Mouse (Mus musculus) right cerebral cortex, adult 2 months (tissue): ENCODE data around the gene Tmem229b.
"Not testable (repeated sequence)": the region's sequence is repeated elsewhere in the genome, so short reads cannot be mapped to it uniquely, and the experiment has no call there.

Experiments used
- DNase-seq, 2 experiments: peaks; one replicate each; pipeline ENCODE4 v3.0.0; 2021 to 2022; ENCODE audit warnings: low spot score in 2 of 2

The Tmem229b gene

DNA sequence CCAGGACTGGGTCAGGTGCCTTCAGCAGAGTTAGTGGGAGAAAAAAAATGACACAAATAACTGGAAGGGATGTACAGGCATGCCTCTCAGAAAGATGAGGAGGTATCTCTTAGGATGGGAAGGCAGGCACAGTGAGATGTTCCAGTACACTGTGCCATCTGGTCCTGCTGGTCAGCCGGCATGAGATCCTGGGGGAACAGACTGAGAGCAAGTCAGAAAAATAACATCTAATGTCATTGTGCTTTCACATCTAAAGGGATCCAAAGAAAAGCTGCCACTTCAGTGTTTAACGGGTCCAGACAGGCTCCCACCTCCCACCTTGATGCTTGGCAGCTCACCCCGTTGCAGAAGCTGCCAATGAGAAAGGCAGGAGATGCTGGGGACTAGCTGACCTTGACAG, 54.9 kb downstream of the Tmem229b start:
- peak in 1 of 2 experiments; percentile 9 for DNase-seq

DNA sequence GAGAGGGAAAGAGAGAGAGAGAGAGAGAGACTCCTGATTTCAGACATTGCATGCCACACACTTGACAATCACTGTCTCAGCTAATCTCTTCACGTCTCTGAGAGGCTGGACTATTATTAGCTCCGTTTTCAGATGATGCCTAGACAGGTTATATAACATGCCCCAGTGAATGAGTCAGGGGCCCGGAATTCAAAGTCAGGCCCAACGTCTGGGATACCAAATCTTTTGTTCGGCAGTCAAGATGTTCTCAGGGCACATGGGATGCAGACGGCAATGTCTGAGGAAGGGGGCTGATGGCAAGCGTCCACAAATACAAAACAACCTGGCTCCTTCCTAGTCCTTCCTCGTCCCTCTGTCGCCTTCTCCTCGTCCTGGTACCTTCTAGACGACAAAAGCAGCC, 55.4 kb downstream of the Tmem229b start:
- peak; percentile 8 for DNase-seq

DNA sequence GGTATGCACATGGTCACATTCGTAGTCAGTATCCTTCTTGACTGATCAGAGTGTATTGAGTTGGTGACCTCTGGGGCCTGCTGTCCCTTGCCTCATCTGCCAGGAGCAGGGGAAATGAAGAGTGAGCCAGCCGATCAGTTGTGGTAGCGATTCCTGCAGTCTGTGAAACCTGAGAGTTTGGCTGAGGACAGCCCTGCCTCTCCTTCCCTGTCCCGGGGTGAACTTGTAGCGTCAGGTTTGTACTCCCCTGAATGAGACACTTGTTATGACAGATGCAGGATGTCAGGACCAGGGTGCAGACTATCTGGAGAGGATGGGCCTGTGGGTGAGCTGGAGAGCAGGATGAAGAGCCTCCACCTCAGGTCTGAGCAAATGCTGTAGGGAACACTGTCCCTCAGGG, 59.8 kb downstream of the Tmem229b start:
- DNase-seq: no peak

DNA sequence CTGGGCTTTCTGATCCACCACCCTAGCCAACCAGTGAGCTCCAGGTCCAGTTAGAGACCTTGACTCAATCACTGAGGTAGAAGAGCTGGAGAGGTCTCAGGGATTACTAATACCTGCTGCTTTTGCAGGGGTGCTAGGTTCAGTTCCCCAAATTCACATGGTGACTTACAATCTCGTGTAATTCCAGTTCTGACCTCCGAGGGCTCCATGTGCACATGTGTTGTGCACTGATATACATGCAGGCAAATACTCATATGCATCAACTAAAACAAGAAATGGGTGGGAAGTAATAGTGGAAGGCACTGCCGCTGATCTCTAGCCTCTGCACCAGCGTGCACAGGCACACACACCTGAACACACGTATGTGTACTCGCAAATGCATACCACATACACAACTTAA, 60.3 kb downstream of the Tmem229b start:
- no peak for DNase-seq

DNA sequence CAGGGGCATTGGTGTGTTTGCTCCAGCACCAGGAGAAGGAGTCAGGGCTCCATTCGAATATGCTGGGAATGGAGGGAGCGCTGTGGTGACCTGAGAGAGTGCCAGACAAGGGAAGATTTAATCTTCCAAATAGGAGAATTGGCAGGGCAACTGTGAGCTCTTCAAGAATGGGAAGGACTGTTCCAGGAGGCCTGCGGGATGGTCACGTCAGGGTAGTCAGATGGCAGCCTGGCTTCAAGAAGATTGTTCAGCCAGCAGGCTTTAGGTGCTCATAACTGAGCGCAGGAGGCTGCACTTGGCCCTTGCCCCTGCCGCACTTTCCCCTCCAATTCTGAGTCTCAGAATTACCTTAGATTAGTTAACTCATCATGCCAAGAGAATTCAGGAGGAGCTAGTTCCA, 64.5 kb downstream of the Tmem229b start:
- no peak for DNase-seq

DNA sequence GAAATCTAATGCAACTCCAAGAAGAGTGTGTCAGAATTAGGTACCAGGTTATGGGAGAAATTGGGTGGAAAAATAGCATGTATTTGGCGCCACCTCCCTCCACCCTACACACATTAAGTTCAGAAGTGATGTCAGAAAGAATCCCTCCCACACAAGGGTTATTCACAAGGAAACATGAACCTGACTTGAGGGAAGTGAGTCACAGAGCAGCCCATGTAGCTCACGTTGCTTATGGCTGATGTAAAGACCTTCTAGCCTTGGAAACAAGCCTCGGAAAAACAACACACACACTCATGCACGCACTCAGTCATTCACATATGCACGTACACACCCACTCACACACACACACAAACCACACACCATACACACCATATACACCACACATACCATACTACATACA, 67.3 kb downstream of the Tmem229b start:
- DNase-seq: no peak

DNA sequence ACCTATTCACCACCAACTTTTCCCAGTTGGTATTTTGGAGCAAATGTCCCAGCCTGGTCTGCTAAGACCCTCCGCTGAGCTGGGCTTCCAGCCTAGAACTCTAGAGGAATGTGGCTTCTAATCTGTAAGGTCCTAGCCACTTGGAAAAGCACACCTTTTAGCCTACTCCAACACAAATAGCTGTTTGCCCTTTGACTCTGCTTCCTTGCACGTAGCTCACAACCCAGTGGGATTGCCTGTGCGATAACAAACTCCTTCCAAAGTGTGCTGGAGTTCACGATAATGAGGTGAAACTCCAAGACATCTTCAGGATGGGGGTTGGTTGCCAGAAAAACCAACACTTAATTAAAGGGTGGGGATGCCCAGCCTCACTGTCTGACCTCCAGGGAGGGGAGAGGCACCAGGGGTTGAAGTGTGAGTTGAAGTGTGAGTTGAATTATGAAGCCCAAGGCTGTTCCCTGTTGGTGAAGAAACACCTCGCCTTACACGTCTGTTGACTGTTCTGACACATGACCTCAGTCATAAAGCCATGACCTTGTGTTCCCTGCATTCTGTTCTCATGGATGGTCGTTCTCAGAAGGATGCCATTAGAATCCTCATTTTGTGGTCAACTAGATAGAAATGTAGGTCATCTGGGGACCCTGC, 67.9 kb downstream of the Tmem229b start:
- no peak for DNase-seq

DNA sequence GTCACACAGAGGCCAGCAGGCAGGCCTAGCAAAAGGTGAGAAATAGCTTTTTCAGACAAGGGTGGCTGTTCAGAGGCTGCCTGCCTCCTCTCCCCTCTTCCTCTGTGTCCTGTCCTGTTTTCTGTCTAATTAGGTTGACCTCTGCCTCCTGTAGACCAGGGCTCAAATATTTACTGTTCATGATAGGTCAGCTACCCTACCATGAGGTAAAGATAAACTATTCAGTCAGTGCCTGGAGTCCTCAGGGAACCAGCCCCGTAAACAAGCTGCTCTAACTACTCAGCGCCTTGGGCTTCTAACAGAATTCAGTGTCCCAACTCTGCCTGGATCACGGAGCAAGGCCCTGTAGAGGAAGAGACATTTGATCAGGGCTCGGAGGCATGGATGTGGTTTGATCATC, 70.9 kb downstream of the Tmem229b start:
- DNase-seq: no peak

DNA sequence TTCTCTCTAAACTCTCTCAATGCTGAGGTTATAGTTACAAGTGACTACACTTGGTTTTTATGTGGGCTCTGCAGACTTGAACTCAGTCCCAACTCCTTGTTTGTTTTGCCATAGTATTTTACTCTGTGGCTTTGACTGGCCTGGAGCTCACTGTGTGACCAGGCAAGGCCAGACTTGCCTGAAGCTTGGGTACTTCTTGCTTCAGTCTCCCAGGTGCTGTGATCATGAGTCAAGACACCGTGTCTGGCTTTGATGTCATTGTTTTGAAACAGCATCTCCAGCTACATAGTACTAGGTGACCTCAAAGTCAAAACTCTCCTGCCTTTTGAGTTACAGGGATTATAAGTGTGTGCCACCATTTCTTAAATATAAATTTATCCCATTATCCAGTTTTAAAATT, 77.5 kb downstream of the Tmem229b start:
- no peak for DNase-seq

DNA sequence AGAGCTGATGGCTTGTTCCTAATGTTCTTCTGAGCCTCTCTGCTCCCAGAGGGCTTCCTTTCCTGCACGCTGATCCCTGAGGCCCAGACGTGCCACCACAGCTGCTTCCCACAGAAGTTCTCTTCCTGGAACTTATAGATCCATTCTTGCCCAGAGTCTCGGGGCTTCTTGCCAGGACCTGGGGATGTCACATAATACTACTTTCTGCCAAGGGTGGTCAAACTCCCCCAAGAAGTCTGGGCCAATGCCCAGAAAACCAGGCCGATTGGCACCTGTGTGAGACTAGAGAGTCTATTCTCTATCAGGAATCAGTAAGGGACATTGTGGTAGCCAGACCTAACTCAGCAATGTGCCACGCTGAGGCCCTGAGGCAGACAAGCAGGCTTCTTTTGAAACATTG, 80.1 kb downstream of the Tmem229b start:
- no peak for DNase-seq

DNA sequence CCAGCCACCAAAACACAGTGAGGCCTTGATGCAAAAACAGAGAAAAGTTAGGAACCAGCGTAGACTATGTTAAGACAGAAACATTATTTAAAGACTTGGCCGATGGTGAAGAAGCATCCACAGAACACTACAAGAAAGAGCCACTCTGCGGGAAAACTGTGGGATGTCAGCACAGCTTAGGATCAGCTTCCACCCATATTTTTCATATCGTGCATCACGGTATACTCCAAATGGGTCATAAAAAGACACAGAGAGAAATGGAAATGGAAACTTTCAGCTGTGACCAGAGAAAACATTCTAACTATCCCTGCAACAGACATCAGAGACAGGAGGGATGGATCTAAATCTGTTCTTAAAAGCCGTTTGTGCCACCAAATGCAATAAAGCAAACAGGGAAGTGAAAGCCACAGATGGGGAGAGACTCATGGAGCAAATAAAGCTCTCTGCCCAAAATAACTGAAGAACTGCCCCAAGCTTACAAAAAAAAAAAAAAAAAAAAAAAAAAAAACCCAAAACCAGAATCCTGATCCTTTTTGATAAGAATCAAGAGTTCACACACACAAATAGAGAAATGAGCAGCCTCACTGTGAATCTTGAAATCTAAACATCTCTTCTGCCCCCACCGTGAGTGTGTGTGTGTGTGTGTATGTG, 83.8 kb downstream of the Tmem229b start:
- DNase-seq: peak in 1 of 2 experiments; percentile 17

DNA sequence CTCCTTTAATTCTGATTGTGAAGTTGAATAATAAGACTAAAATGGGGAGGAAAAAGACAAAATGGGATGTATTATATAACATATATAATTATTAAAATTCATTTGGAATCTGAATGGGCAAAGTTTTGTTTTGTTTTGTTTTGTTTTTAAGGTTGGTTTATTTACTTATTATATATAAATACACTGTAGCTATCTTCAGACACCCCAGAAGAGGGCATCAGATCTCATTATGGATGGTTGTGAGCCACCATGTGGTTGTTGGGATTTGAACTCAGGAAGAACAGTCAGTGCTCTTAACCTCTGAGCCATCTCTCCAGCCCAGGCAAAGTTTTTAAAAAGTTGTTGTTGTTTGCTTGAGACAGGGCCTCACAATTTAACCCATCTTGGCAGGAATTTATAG, 84.5 kb downstream of the Tmem229b start:
- not testable (repeated sequence) for DNase-seq

DNA sequence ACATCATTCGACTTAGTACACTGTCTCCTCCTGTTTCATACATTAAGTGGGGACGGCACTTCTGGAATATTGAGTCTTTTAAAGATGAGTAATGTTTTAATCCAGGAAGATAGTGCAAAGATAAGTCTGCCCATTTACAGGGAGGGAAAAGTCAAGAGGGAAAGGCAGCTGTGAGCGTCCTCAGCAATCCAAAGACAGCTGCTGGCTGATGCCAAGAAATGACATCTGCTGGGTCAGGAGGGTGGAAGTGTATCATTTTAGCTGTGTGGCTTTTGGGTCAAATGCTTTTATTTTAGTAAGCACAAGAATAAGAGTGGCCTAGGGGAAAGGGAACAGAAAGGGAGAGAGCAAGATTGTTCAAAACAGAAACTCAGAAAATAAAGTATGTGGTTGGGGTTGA, 85.4 kb downstream of the Tmem229b start:
- no peak for DNase-seq

DNA sequence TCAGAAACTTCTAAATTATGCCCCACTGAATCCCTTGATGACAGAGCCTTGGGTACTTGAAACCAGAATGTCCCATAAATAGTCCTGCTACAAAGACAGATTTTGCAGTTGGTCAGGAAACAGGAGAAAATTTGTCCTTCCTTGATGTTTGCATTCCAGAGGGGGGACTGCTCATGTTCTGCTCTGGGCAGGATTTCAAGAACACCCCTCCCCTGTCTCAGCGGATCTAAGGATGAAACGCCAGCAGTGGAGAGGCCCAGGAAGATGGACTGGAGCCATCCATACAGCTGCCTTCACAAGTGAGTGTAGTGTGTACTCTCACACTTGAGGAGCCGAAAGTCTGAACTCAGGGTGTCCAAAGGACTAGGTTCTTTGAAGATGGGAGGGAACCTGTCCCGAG, 86.0 kb downstream of the Tmem229b start:
- DNase-seq: no peak

DNA sequence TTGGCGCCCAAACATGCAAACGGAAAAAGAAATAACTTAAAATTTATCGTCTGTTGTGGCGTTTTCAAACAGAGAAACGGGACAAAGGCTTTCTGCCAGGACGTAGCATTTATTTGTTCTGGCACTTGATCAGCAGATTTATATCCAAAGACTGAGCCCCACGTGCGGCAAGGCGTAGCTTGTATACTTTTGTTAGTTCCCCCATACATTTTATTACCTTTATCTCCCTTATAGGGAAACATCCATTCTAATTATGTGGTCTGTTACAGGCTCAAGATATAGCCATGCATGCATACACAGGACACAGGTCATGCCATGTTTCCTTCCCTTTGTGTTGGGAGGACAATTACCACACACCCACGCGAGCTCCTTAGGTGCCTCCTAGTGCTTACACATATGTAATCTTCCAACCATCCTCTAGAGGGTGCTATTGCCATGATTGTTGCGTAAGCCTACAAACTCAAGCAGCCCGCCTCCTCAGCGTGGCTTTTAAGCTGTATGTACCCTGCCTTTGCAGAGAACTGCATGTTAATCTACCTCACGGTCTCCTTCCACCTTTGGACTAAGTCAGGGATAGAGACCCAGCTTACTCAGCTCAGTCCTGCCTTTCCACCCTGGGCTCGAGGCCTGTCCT, 88.2 kb downstream of the Tmem229b start:
- DNase-seq: peak; percentile 75

DNA sequence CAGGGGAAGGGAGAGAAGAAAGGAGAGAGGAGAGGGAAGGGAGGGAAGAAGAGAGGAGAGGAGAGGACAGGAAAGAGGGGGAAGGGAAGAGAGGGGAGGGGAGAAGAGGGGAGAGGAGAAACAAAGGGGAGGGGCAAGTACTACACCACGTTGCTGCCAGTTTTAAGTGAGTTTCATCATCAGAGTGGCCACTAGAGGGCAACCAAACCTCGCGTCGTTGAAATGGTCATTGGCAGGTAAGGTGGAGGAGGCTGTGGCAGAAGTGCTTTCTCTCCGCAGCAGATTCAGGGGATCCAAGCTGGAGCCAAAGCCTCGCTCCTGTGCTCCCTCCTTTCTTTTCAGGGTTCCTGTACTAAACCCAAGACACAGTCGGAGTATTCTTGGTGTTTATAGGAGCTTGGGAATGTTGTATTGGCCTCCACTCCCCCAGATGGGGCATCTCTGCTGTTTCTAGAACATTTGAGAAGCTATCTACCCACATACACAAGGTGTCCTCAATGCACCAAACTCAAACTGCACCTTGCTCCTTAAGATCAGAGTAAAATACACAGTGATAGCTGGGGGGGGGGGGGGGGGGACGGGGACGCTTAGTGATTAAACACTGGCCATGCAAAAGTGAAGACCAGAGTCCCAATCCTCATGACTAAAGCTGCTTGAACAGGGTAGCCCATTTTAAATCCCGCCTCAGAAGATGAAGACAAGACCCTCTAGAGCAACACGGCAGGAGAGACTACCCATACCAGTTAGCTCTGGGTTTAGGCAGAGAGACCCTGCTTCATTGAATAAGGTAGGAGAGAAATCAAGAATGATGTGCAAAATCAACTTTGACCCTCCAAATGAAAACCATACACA, 89.0 kb downstream of the Tmem229b start:
- peak; percentile 91 to 92 for DNase-seq

DNA sequence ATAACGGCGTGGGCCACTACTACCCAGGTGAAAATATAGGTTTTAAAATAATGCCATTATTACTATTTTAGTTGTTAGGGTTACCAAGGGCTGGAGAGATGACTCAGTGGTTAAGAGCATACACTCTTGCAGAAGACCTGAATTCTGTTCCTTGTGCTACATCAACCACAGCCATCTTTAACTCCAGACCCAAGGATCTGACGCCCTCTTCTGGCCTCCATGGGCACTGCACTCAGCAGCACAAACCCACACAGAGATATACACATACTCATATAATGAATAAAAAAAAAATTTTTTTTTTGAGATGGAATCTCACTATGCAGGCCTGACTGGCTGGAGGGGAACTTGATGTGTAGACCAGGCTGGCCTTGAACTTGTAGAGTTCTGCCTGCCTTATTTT, 91.1 kb downstream of the Tmem229b start:
- DNase-seq: no peak

DNA sequence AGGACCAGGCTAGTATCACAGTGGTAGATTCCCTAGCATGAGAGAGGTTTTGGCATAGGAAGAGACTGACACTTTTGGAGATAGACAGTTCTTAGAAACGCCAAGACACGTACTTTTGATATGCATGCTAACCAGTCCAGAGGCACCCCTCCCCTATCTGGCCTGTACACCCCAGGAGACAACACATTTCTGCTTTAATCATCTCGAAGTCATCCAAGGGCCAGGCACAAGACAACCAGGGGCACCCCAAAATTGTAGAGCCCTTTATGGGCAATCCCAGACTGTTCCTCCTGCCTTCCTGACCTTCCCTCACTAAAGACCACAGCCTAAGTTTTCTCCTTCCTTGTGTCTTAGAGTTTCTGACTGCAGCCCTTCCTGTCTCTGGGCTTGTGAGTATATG, 91.9 kb downstream of the Tmem229b start:
- no peak for DNase-seq

DNA sequence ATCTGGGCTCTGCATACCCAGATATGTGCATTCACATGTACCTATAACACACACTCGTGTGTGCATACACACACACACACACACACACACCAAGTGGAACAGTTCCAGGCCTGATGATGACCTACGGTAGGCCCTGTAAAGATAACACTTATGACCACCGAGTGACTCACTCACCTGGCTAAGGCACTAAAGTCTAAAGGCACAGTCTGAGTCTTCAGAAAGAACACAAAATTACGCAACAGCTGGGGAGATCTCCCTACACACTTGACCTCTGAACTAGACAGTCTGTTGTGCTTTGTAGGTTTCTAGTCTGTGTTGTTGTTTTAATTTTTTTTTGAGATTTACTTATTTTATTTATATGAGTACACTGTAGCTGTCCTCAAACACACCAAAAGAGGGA, 93.0 kb downstream of the Tmem229b start:
- no peak for DNase-seq
